Mouse (Mus musculus): ENCODE results near the gene Dbt.

DNA sequence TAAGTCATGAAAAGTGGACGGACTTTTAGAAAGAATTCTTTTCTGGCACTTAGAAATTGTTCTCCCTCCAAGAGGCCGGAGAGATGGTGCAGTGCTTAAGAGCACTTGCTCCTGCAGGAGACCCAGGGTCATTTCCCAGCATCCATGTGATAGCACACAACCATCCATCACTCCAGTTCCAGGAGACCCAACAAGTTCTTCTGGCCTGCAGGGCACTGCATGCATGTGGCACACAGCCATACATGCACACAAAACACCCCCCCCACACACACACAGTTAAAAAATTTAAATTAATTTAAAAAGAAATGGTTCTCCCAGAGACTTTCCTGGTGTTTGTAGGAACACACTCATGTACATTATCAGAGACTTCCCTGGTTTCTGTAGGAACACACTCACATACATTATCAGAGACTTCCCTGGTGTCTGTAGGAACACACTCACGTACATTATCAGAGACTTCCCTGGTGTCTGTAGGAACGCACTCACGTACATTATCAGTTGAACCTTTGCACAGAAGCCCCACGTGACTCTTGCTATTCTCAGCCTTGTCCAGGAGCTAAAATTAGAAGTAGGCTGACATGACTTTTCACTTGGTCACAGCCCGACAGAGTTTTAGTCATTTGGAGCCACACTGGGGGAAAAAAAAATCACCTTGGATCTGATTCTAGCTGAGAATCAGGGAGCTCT, 49.7 kb downstream of the Dbt start, which contains the start of gene Lrrc39:
- TF ChIP-seq CTCF (IDR thresholded peaks at IDR 0.05; ENCODE audit: low read depth, low read length) (no peak), POLR2A (IDR thresholded peaks at IDR 0.05; ENCODE audit: borderline replicate concordance, low read depth, low read length) (no peak)

Data from bone marrow macrophage, adult 2 months (primary cell).